ENCODE assay signal across 10 mouse cellular contexts in the genomic region with DNA sequence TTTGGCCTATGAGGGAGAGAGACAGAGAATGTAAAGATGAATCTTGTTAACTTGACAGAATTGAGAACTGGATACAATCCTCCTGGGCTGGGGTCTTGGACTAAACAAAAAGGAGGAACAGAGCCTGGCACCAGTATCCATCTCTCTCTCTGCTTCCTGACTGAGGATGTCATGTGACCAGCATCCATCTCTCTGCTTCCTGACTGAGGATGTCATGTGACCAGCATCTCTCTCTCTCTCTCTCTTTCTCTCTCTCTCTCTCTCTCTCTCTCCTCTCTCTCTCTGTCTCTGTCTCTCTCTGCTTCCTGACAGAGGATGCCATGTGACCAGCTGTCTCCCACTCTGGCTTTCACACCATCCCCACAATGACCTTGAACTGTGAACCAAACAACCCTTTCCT. TPM values are rescaled to one million over a fixed set of nuclear protein-coding genes. Genes with fewer than 3 reads are reported as not detected.
A peak's percentile ranks its signal among the peaks of the same experiment; 100 is the strongest.
DNase-seq lines count a peak whose midpoint lies in the region; ATAC-seq lines count a peak whose summit lies in the region.
"Had no signal": no experiment of that assay in that cellular context is flagged by ENCODE, and none has a peak within 500 bp of the region (broad histone marks: within the 10 kb centered on the region; RNA-seq: fewer than 3 reads in every experiment).

No protein-coding gene starts in this region.

- H3K4me2 ChIP-seq in heart, embryonic 16.5 days (ENCODE audit: low read depth, low read length) = peak overlapping the region; percentile 57; the same call in 1 of the 2 replicates
- H3K4me2 ChIP-seq in neural tube, embryonic 12.5 days (replicated peaks) = peak overlapping the region; percentile 35
- H3K4me2 ChIP-seq in limb, embryonic 11.5 days (ENCODE audit: low read depth, severe bottlenecking) = no peak overlapping the region; the same call in 1 of the 2 replicates
- no peak overlapping the region for H3K4me2 ChIP-seq in midbrain, embryonic 14.5 days (ENCODE audit: low read length)

- H3K4me1 ChIP-seq in heart, embryonic 16.5 days (ENCODE audit: control insufficient read depth, insufficient read depth, low read length) = peaks cover 12% of the 10 kb centered on the region
- peaks cover 41% of the 10 kb centered on the region for H3K4me1 ChIP-seq in neural tube, embryonic 12.5 days
- H3K4me1 ChIP-seq in limb, embryonic 11.5 days (ENCODE audit: control insufficient read depth, insufficient read depth, low read length) = peaks cover 22% of the 10 kb centered on the region
- peaks cover 26% of the 10 kb centered on the region for H3K4me1 ChIP-seq in midbrain, embryonic 14.5 days (ENCODE audit: control insufficient read depth, insufficient read depth, low read length)

- H3K9me3 ChIP-seq in heart, embryonic 16.5 days (replicated peaks; ENCODE audit: control insufficient read depth, low read length) = no peaks in the 10 kb centered on the region
- no peaks in the 10 kb centered on the region for H3K9me3 ChIP-seq in neural tube, embryonic 12.5 days
- H3K9me3 ChIP-seq in limb, embryonic 11.5 days (ENCODE audit: control insufficient read depth, low read length) = no peaks in the 10 kb centered on the region
- no peaks in the 10 kb centered on the region for H3K9me3 ChIP-seq in midbrain, embryonic 14.5 days (ENCODE audit: control insufficient read depth, low read length)
- H3K9me3 ChIP-seq: G1E had no signal

- DNase-seq in heart, adult 18-20 months = no peak
- DNase-seq in neural tube, embryonic 10.5 days (ENCODE audit: extremely low spot score, low spot score) = no peak
- DNase-seq in limb, embryonic 11.5 days (ENCODE audit: low spot score) = no peak
- no peak for DNase-seq in cerebellum, postnatal 4 days (ENCODE audit: low spot score in 2 of 2)
- DNase-seq in midbrain, embryonic 14.5 days = no peak
- no peak for DNase-seq in right cerebral cortex, postnatal 4 days
- DNase-seq: layer of hippocampus, postnatal 36 days had no signal

- no peak overlapping the region for H3K9ac ChIP-seq in heart, embryonic 16.5 days (ENCODE audit: low read length)
- no peak overlapping the region for H3K9ac ChIP-seq in neural tube, embryonic 12.5 days
- no peak overlapping the region for H3K9ac ChIP-seq in limb, embryonic 11.5 days (ENCODE audit: low read length)
- no peak overlapping the region for H3K9ac ChIP-seq in midbrain, embryonic 14.5 days (replicated peaks; ENCODE audit: low read length)

- H3K4me3 ChIP-seq in heart, embryonic 16.5 days (ENCODE audit: low read length) = no peak overlapping the region
- no peak overlapping the region for H3K4me3 ChIP-seq in neural tube, embryonic 12.5 days
- no peak overlapping the region for H3K4me3 ChIP-seq in limb, embryonic 11.5 days (ENCODE audit: low read depth, low read length)
- no peak overlapping the region for H3K4me3 ChIP-seq in midbrain, embryonic 14.5 days (replicated peaks; ENCODE audit: low read depth, low read length)

- no peak for ATAC-seq in heart, embryonic 16.5 days (replicated peaks; ENCODE audit: extremely low read depth, insufficient read depth, low FRiP score)
- ATAC-seq in neural tube, embryonic 12.5 days (ENCODE audit: low FRiP score, low read depth) = no peak
- ATAC-seq in limb, embryonic 11.5 days (ENCODE audit: insufficient number of reproducible peaks, low FRiP score, low TSS enrichment, low read depth) = no peak
- no peak for ATAC-seq in midbrain, embryonic 14.5 days (ENCODE audit: low FRiP score, low TSS enrichment)

- H3K27ac ChIP-seq in heart, embryonic 16.5 days (ENCODE audit: low read length) = no peak overlapping the region
- no peak overlapping the region for H3K27ac ChIP-seq in neural tube, embryonic 12.5 days
- 0 out of 2 replicates have a peak overlapping the region, but pooled peaks have one; percentile 51 for H3K27ac ChIP-seq in limb, embryonic 11.5 days (replicated peaks; ENCODE audit: low read depth, low read length)
- no peak overlapping the region for H3K27ac ChIP-seq in midbrain, embryonic 14.5 days (replicated peaks; ENCODE audit: low read depth, low read length)

- peaks cover 12% of the 10 kb centered on the region for H3K27me3 ChIP-seq in heart, embryonic 16.5 days (ENCODE audit: control insufficient read depth, insufficient read depth, low read length)
- H3K27me3 ChIP-seq in neural tube, embryonic 12.5 days (replicated peaks) = no peaks in the 10 kb centered on the region; the same call in 1 of the 2 replicates
- peaks cover 11% of the 10 kb centered on the region for H3K27me3 ChIP-seq in limb, embryonic 11.5 days (ENCODE audit: control insufficient read depth, insufficient read depth, low read length)
- H3K27me3 ChIP-seq in midbrain, embryonic 14.5 days (ENCODE audit: control insufficient read depth, insufficient read depth, low read length) = no peaks in the 10 kb centered on the region; the same call in 1 of the 2 replicates

- H3K36me3 ChIP-seq in heart, embryonic 16.5 days (ENCODE audit: control insufficient read depth, insufficient read depth) = no peaks in the 10 kb centered on the region
- no peaks in the 10 kb centered on the region for H3K36me3 ChIP-seq in neural tube, embryonic 12.5 days
- H3K36me3 ChIP-seq in limb, embryonic 11.5 days (ENCODE audit: control insufficient read depth, insufficient read depth, low read length) = no peaks in the 10 kb centered on the region
- H3K36me3 ChIP-seq in midbrain, embryonic 14.5 days (ENCODE audit: control insufficient read depth, insufficient read depth, low read length) = no peaks in the 10 kb centered on the region
- H3K36me3 ChIP-seq: G1E had no signal

RNA-seq across cellular contexts. Expression of gene Tnrc6c, which starts 43.5 kb away (rescaled TPM):
- 6.1 and 6.5 TPM in 2 replicates for polyA plus RNA-seq in heart, embryonic 16.5 days (2015; fragmentation: Nextera tagmentation; extraction: Ambion mirVana)
- total RNA-seq in heart, adult 18-20 months (2021) = 10 to 100 TPM; 28.1 to 32.0 TPM
- polyA plus RNA-seq in neural tube, embryonic 12.5 days (2016; fragmentation: Nextera tagmentation; extraction: Ambion mirVana) = 25.0 and 26.6 TPM in 2 replicates
- 16.1 and 16.5 TPM in 2 replicates for polyA plus RNA-seq in limb, embryonic 11.5 days (2014; fragmentation: Nextera tagmentation; extraction: Ambion mirVana)
- polyA plus RNA-seq in midbrain, embryonic 14.5 days (2014; fragmentation: Nextera tagmentation; extraction: Ambion mirVana) = 34.0 and 35.1 TPM in 2 replicates

Comparison
In these comparisons a context has a peak if more than half of its experiments do, and no peak if none do; other contexts are left out.
1. H3K4me2 ChIP-seq: peak in heart, embryonic 16.5 days (single experiment) and neural tube, embryonic 12.5 days (single experiment); none in limb, embryonic 11.5 days (single experiment) and midbrain, embryonic 14.5 days (single experiment).